Mouse (Mus musculus): ENCODE measurements around the gene Ramp1. TPM values are rescaled to one million over a fixed set of nuclear protein-coding genes. Genes with fewer than 3 reads are reported as not detected.

Gene Ramp1
- total and polyA plus RNA-seq, 3 experiments = 4.5 to 20.2 (median 5.8) TPM

- H3K27me3 ChIP-seq (ENCODE audit: control insufficient read depth, insufficient read depth, low read length) = no peaks in the 10 kb centered on the region
- TF ChIP-seq CTCF (IDR thresholded peaks at IDR 0.05) (no peak), POLR2A (IDR thresholded peaks at IDR 0.05; ENCODE audit: insufficient read depth, low read depth, low read length) (no peak), EP300 (IDR thresholded peaks at IDR 0.05; ENCODE audit: insufficient read depth, low read depth, low read length) (no peak)
- intact Hi-C loops (cut with DNase I) = loop anchor here (2.0 kb wide), 1 partner anchor 22 kb away; no protein-coding TSS in a partner anchor
- H3K36me3 ChIP-seq (ENCODE audit: control insufficient read depth, insufficient read depth, low read length) = no peaks in the 10 kb centered on the region
- WGBS = 26% methylated on average over 10 of the region's 10 CpGs
- H3K79me2 ChIP-seq (replicated peaks; ENCODE audit: control insufficient read depth, insufficient read depth, low read length) = no peaks in the 10 kb centered on the region
- peak overlapping the region; percentile 79 for H3K27ac ChIP-seq
- peak in 1 of 2 experiments; percentile 74 for DNase-seq
- peak overlapping the region; percentile 2; the same call in 1 of the 2 replicates for H3K9ac ChIP-seq (ENCODE audit: low read depth, low read length)
- H3K4me3 ChIP-seq = no peak overlapping the region
- peaks cover 13% of the 10 kb centered on the region for H3K4me1 ChIP-seq (ENCODE audit: control insufficient read depth, insufficient read depth, low read length)
These were observed 37.1 kb downstream of the Ramp1 start for GRCm38 (mm10) chr1:91216504-91217267.

GRCm38 (mm10) chr1:91219641-91220321 lies 40.2 kb downstream of the Ramp1 start:
- Histone ChIP-seq H3K36me3 (ENCODE audit: control insufficient read depth, insufficient read depth, low read length) (no peaks in the 10 kb centered on the region), H3K4me1 (ENCODE audit: control insufficient read depth, insufficient read depth, low read length) (peaks cover 12% of the 10 kb centered on the region), H3K27me3 (ENCODE audit: control insufficient read depth, insufficient read depth, low read length) (no peaks in the 10 kb centered on the region), H3K79me2 (replicated peaks; ENCODE audit: control insufficient read depth, insufficient read depth, low read length) (no peaks in the 10 kb centered on the region), H3K9ac (ENCODE audit: low read depth, low read length) (no peak overlapping the region), H3K27ac (no peak overlapping the region), H3K4me3 (no peak overlapping the region)
- WGBS = 81% methylated on average over 7 of the region's 7 CpGs
- no peak for DNase-seq
- TF ChIP-seq POLR2A (IDR thresholded peaks at IDR 0.05; ENCODE audit: insufficient read depth, low read depth, low read length) (no peak), CTCF (IDR thresholded peaks at IDR 0.05) (no peak), EP300 (IDR thresholded peaks at IDR 0.05; ENCODE audit: insufficient read depth, low read depth, low read length) (no peak)
- intact Hi-C loops (cut with DNase I) = no loop called here

GRCm38 (mm10) chr1:91220322-91220672 lies 40.7 kb downstream of the Ramp1 start:
- intact Hi-C loops (cut with DNase I) = no loop called here
- no peaks in the 10 kb centered on the region for H3K79me2 ChIP-seq (replicated peaks; ENCODE audit: control insufficient read depth, insufficient read depth, low read length)
- H3K4me3 ChIP-seq = no peak overlapping the region
- H3K27me3 ChIP-seq (ENCODE audit: control insufficient read depth, insufficient read depth, low read length) = no peaks in the 10 kb centered on the region
- TF ChIP-seq EP300 (IDR thresholded peaks at IDR 0.05; ENCODE audit: insufficient read depth, low read depth, low read length) (no peak), CTCF (IDR thresholded peaks at IDR 0.05) (no peak), POLR2A (IDR thresholded peaks at IDR 0.05; ENCODE audit: insufficient read depth, low read depth, low read length) (no peak)
- no peak overlapping the region for H3K27ac ChIP-seq
- no peak overlapping the region for H3K9ac ChIP-seq (ENCODE audit: low read depth, low read length)
- no peak for DNase-seq
- H3K36me3 ChIP-seq (ENCODE audit: control insufficient read depth, insufficient read depth, low read length) = no peaks in the 10 kb centered on the region
- WGBS = 71% methylated on average over 3 of the region's 3 CpGs
- H3K4me1 ChIP-seq (ENCODE audit: control insufficient read depth, insufficient read depth, low read length) = peaks cover 11% of the 10 kb centered on the region

- Histone ChIP-seq H3K27me3 (ENCODE audit: control insufficient read depth, insufficient read depth, low read length) (no peaks in the 10 kb centered on the region), H3K36me3 (ENCODE audit: control insufficient read depth, insufficient read depth, low read length) (no peaks in the 10 kb centered on the region), H3K9ac (ENCODE audit: low read depth, low read length) (no peak overlapping the region), H3K4me1 (ENCODE audit: control insufficient read depth, insufficient read depth, low read length) (no peaks in the 10 kb centered on the region), H3K79me2 (replicated peaks; ENCODE audit: control insufficient read depth, insufficient read depth, low read length) (no peaks in the 10 kb centered on the region), H3K27ac (no peak overlapping the region), H3K4me3 (no peak overlapping the region)
- intact Hi-C loops (cut with DNase I) = no loop called here
- 76% methylated on average over 4 of the region's 4 CpGs for WGBS
- DNase-seq = no peak
- TF ChIP-seq POLR2A (IDR thresholded peaks at IDR 0.05; ENCODE audit: insufficient read depth, low read depth, low read length) (no peak), CTCF (IDR thresholded peaks at IDR 0.05) (no peak), EP300 (IDR thresholded peaks at IDR 0.05; ENCODE audit: insufficient read depth, low read depth, low read length) (no peak)
These were observed 46.9 kb downstream of the Ramp1 start for GRCm38 (mm10) chr1:91226562-91226961.

GRCm38 (mm10) chr1:91227381-91228054 lies 47.9 kb downstream of the Ramp1 start:
- H3K4me1 ChIP-seq (ENCODE audit: control insufficient read depth, insufficient read depth, low read length) = no peaks in the 10 kb centered on the region
- H3K9ac ChIP-seq (ENCODE audit: low read depth, low read length) = no peak overlapping the region
- H3K4me3 ChIP-seq = no peak overlapping the region
- intact Hi-C loops (cut with DNase I) = no loop called here
- 45% methylated on average over 15 of the region's 15 CpGs for WGBS
- DNase-seq = no peak
- H3K79me2 ChIP-seq (replicated peaks; ENCODE audit: control insufficient read depth, insufficient read depth, low read length) = no peaks in the 10 kb centered on the region
- no peaks in the 10 kb centered on the region for H3K36me3 ChIP-seq (ENCODE audit: control insufficient read depth, insufficient read depth, low read length)
- no peaks in the 10 kb centered on the region for H3K27me3 ChIP-seq (ENCODE audit: control insufficient read depth, insufficient read depth, low read length)
- TF ChIP-seq CTCF (IDR thresholded peaks at IDR 0.05) (no peak), EP300 (IDR thresholded peaks at IDR 0.05; ENCODE audit: insufficient read depth, low read depth, low read length) (no peak), POLR2A (IDR thresholded peaks at IDR 0.05; ENCODE audit: insufficient read depth, low read depth, low read length) (no peak)
- no peak overlapping the region for H3K27ac ChIP-seq

Data from heart, adult 2 months (tissue).